Mouse (Mus musculus) thymus, postnatal 14 days (tissue): ENCODE data around the gene Csmd2.

Experiments
- DNase-seq: peaks from one replicate; pipeline ENCODE4 v3.0.0; 2021

Csmd2 gene

GRCm38 (mm10) chr4:128259211-128259610 is 271.6 kb downstream of the Csmd2 start:
- DNase-seq: no peak

DNA sequence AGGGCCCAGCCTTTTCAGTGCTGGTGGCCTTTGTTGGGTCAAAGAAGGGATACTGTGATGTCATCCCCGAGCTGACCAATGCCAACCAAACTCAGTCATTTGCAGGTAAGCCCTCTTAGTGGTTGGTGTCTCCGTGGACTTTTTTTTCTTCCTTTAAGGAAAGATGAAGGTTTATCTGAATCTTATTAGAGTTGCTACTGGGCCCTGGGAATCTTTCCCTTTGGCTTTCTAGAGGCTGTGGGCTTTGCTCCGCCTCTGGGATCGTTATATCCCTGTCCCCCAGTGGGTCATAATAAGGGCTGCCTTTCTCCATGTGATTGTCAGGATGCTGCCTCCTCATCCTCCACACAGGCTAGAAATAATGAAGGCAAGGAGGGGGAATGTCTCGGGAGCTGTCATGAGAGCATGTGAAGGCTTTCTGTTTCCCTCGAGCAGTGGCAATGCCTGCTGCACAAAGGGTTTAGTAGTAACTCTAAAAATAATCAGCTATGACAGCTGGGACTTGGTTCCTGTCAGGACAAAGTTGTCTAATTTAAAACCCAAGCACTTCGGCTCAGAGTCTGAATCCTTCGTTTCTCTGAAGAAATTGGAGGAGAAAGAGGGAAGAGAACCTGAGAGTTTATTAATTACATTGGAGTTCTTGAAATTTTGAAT is 273.4 kb downstream of the Csmd2 start, which contains the start of gene Hmgb4:
Gene Hmgb4 (minus strand): TSS at position 51 of the 654 bp plus-strand sequence.
- DNase-seq: no peak

- DNase-seq: no peak
Observed at GRCm38 (mm10) chr4:128264491-128264890, 276.8 kb downstream of the Csmd2 start.

DNA sequence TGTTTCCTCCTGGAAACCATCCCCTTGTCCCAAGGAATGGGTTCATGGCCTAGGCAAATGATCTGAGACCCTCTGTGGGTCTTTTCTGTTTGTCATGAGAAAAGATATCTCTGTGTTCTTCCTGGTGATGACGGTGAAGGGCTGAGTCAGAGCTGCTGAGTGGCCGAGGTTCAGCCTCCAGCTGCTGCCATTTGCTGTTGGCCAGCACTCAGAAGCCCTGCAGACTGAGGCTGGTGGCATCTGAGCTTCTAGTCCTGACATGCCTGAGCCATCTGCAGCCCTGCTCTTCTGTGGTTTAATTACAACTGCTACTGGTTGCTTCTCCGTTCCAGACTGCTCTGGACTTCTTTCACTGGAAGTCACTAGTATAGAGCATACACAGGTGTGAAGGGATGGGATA is 277.7 kb downstream of the Csmd2 start:
- DNase-seq: no peak

DNA sequence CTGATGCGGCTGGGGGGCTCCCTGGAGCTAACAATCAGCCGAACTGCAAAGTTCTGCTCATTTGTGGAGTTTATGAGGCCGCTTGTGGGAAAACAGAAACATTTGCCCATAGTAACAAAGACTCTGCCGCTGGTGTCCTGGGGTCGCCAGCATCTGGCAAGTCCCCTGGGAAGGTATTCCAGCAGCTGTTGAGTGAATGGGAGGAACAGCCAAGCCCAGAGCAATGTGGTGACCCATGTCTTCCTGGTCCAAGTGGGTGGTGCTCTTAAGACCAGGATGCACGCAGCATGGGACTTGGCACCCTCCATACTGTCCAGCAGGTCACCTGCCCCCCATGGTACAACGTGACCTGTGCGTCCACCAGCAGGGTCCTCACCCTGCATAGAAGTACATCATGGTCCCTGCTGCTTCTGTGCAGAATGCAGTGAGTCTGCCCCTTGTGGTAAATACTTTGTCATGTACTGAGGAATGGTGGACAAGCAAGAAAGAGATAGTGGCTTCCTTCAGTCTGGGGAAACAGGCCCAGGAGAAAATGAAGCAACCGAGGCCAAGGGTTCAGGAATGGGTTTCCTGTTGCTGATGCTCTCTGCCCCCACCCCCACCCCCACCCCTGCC is 281.7 kb downstream of the Csmd2 start:
- no peak for DNase-seq

GRCm38 (mm10) chr4:128270177-128270576 is 282.5 kb downstream of the Csmd2 start:
- DNase-seq: no peak

DNA sequence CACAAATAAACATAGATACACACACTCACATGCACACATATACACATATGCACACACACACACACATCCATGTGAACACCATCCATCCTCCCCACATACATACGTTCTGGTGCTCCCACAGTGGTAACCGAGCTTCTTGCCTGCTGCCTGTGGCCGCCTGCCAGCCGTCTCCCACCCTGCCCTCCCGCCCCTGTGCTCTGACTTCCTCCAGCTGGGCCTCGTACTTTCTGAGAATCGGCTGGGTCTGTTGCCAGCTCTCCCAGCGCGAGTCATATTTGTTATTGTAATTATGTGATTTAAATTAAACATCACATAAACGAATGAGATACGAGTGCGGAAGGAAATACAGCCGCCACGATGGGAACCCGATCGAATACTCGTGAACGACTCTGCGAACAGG is 283.3 kb downstream of the Csmd2 start:
- no peak for DNase-seq

GRCm38 (mm10) chr4:128272501-128272900 is 284.8 kb downstream of the Csmd2 start:
- no peak for DNase-seq

DNA sequence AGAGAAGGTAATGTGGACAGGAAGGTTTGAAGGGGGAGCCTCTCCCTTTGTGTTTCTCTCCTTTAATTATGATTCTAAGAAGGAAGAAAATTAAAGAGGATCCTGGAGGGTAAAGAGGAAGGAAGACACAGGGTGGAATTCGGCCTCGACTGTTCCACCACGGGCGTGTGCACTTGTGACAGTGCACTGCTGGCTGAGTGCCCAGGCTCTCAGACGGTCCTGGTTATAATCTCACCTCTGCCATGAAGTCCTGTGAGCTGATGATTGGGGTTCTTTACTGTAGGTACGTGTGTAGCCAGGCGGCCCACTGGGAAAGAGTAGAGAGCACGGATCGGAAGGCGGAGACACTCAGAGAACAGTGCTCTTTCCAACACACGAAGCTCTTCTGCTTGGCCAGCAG is 285.5 kb downstream of the Csmd2 start:
- no peak for DNase-seq

DNA sequence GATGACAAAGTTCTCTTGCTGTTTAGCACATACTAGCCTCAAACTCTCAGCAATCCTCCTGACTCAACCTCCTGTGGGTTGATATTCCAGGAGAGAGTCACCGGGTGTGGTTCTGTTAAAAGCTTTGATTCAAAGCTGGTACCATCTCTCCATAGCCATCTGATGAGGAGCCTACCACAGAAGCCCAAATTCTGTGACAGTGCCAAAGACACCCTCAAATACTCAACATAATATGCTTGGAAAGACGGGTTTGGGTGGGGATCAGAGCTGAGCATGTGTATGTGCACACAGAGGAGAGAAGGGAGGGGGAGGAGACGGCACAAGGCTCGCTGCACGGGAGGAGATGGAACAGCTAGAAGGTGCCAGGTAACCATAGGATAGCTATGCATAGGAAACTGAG is 287.5 kb downstream of the Csmd2 start:
- no peak for DNase-seq

DNA sequence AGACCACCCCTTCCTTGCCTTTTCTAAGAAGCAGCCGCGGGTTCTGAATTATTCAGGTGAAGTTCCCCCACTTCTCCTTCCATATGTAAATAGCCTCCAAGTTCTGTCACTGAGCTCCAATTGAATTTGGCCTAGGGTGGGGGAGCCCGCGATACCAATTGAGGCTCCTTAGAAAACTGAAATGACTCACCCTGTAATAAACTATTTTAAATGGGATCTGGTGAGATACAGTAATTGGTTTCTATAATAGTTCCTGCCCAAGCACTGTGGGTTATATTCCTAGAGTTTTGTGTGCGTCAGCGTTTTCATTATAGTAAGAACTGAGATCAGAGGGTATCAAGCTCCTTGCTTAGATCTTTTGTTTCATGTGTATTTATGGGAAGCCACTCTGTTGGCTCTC is 287.9 kb downstream of the Csmd2 start:
- DNase-seq: no peak

GRCm38 (mm10) chr4:128285009-128285408 is 297.4 kb downstream of the Csmd2 start:
- DNase-seq: no peak

- DNase-seq: no peak
Observed at GRCm38 (mm10) chr4:128288095-128288494, 300.4 kb downstream of the Csmd2 start.

DNA sequence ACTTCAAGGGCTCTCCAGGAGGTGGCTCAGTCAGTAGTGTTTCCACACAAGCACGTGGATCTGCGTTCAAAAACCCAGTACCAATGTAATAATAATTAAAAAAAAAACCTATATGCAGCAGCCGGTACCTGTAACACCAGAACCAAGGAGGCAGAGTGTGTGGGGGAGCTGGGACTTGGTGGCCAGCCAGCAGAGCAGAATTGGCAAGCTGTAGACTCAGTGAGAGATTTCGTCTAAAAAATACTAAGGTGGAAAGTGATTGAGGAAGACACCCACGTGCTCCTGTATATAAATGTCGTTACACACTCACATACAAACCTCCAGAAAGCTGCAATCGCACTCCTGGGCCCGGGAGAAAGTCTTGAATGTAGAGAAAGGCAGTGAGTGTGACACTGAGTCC is 316.4 kb downstream of the Csmd2 start:
- DNase-seq: no peak

DNA sequence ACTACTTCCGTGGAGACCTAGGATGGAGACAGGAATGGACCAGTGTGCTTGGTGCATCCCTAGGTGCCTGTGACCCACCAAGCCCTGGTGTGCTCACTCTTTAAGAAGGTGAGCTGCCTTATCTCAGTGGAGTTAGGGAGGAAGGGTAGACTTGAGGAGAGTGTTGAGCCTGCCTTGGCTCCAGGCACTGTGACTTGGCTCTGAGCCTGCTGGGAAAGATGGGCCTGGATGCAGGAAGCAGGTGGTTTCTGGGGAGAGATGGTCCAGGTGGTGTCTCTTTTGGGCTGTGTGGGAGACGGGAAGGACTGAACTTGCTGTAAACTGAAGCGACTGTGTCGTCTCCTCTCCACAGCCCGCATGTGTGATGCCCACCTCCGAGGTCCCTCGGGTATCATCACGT is 318.4 kb downstream of the Csmd2 start:
- DNase-seq: no peak

DNA sequence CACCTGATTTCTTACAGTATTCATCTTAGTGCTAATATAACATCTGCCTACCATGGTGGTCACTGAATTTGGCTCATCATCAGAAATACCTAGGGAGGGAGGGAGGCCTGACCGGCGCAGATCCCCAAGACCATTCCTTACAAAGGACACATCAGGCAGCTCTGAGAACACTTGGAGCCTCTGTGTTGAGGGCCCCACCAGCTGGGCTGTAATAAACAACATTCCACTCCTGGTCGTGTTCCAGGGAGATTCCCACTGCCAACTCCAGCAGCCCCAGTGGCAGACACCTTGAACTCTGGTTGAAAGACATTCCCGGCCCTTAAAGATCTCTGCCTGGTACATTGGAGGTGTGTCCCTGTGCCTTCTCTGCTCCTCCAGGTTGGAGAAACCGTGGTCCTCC is 327.7 kb downstream of the Csmd2 start:
- DNase-seq: no peak

DNA sequence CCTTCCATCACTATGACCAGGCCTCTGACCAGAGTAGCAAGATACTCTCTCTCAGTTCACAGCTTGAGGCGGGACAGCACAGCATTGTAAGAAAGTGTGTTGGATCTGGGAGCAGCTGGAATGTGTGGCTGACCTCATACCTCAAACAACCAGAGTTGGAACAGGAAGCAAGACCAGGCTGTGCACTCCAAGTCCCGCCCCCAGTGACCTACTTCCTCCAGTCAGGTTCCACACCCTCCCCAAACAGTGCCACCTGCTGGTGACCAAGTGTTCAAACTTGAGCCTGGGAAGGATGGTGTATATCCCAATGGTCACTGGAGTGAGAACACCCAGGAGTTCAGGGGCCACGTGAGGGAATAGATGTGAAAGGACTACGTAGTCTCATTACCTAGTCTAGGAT is 330.3 kb downstream of the Csmd2 start:
- DNase-seq: no peak

- no peak for DNase-seq
Observed at GRCm38 (mm10) chr4:128325511-128325910, 337.9 kb downstream of the Csmd2 start.

DNA sequence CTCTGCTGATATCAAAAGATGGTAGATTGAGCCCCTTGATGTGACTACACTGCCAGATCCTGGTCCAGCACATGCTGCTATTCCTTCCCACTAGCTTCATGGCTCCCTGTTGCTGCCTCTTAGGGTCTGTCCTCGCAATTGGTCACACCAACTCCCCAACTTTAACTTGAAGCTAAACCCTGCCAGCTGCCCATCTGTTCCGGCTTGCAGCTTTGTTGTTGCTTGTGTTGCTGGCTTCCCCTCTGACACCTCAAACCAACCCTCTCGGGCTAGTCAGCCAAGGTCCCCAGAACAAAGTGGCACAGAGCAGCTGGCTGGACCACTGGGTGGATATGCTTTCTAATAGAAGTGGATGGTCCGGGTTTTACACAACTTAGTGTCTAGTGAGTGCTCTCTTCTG is 339.1 kb downstream of the Csmd2 start:
- no peak for DNase-seq

- DNase-seq: no peak
Observed at GRCm38 (mm10) chr4:128327421-128327820, 339.8 kb downstream of the Csmd2 start.

DNA sequence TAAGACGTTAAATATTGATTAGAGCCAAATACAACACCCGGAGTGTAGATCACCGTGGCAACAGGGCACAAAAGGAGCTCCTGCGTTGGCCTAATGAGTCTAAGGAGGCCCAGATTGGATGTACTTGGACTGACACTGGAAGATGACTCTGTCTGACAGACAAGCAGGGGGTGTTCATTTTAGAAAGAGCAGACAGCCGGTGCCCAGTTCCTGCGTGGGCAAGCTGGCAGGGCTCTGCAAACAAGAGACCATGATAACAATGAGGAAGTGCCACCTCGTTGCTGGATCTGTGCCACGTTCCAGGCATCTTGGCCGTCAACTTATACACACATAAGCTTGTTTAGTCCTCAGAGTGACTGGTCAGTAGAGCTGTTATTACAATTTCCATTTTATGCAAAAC is 342.9 kb downstream of the Csmd2 start:
- DNase-seq: no peak

DNA sequence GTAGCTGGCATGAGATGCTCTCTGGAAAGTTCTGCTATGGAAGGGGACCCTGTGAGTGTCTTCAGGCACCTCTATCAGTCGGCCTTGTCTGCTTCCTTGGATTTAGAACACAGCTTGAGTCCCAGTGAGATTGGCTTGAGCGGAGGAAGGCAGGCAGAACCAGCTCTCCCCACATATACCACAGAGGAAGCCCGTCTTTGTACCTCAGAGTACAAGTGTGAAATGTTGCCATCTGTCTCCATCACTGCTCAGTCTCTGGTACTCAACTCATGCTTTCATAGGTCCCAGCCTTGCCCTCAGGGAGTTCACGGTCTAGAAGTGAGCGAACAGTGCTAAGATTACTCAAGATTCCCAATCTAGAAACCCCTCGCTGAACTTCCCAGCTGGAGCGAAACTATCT is 352.8 kb downstream of the Csmd2 start:
- no peak for DNase-seq

GRCm38 (mm10) chr4:128341315-128341714 is 353.7 kb downstream of the Csmd2 start:
- DNase-seq: no peak

- no peak for DNase-seq
Observed at GRCm38 (mm10) chr4:128342208-128342607, 354.6 kb downstream of the Csmd2 start.

- no peak for DNase-seq
Observed at GRCm38 (mm10) chr4:128358751-128359150, 371.1 kb downstream of the Csmd2 start.
